Mouse (Mus musculus): ENCODE measurements at regions not wholly inside any gene's neighbourhood (a gene's known extent, or its start where the extent isn't known, plus 50 kb on each side); places are given as distances from the start of the nearest gene placed in this dataset.

GRCm38 (mm10) chr7:70016611-70017010 is 349.9 kb downstream of the Nr2f2 start:
- no peak for DNase-seq (ENCODE audit: low spot score in 2 of 2)

- no peak for DNase-seq (ENCODE audit: low spot score in 2 of 2)
Observed at GRCm38 (mm10) chr7:70003200-70003986, 363.1 kb downstream of the Nr2f2 start.

GRCm38 (mm10) chr7:69998756-69999155 is 367.8 kb downstream of the Nr2f2 start:
- no peak for DNase-seq (ENCODE audit: low spot score in 2 of 2)

GRCm38 (mm10) chr7:69994540-69995303 is 371.8 kb downstream of the Nr2f2 start:
- no peak for DNase-seq (ENCODE audit: low spot score in 2 of 2)

GRCm38 (mm10) chr7:69992383-69993327 is 373.9 kb downstream of the Nr2f2 start:
- no peak for DNase-seq (ENCODE audit: low spot score in 2 of 2)

- no peak for DNase-seq (ENCODE audit: low spot score in 2 of 2)
Observed at GRCm38 (mm10) chr7:69991982-69992381, 374.6 kb downstream of the Nr2f2 start.

GRCm38 (mm10) chr7:69988704-69989103 is 377.8 kb downstream of the Nr2f2 start:
- no peak for DNase-seq (ENCODE audit: low spot score in 2 of 2)

GRCm38 (mm10) chr7:69981301-69981700 is 385.2 kb downstream of the Nr2f2 start:
- no peak for DNase-seq (ENCODE audit: low spot score in 2 of 2)

- no peak for DNase-seq (ENCODE audit: low spot score in 2 of 2)
Observed at GRCm38 (mm10) chr7:69976369-69976768, 390.2 kb downstream of the Nr2f2 start.

- no peak for DNase-seq (ENCODE audit: low spot score in 2 of 2)
Observed at GRCm38 (mm10) chr7:69964002-69964401, 402.5 kb downstream of the Nr2f2 start.

GRCm38 (mm10) chr7:69950221-69950670 is 416.3 kb downstream of the Nr2f2 start:
- no peak for DNase-seq (ENCODE audit: low spot score in 2 of 2)

GRCm38 (mm10) chr7:69949647-69950121 is 416.9 kb downstream of the Nr2f2 start:
- DNase-seq (ENCODE audit: low spot score in 2 of 2) = no peak

GRCm38 (mm10) chr7:69946396-69946795 is 420.1 kb downstream of the Nr2f2 start:
- no peak for DNase-seq (ENCODE audit: low spot score in 2 of 2)

- DNase-seq (ENCODE audit: low spot score in 2 of 2) = no peak
Observed at GRCm38 (mm10) chr7:69941881-69942280, 424.7 kb downstream of the Nr2f2 start.

- no peak for DNase-seq (ENCODE audit: low spot score in 2 of 2)
Observed at GRCm38 (mm10) chr7:69925261-69925660, 441.3 kb downstream of the Nr2f2 start.

GRCm38 (mm10) chr7:69924551-69924950 is 442.0 kb downstream of the Nr2f2 start:
- DNase-seq (ENCODE audit: low spot score in 2 of 2) = no peak

- DNase-seq (ENCODE audit: low spot score in 2 of 2) = no peak
Observed at GRCm38 (mm10) chr7:69911760-69912159, 454.8 kb downstream of the Nr2f2 start.

GRCm38 (mm10) chr7:69890503-69891061 is 476.0 kb downstream of the Nr2f2 start:
- no peak for DNase-seq (ENCODE audit: low spot score in 2 of 2)

- DNase-seq (ENCODE audit: low spot score in 2 of 2) = no peak
Observed at GRCm38 (mm10) chr7:69888251-69888650, 478.3 kb downstream of the Nr2f2 start.

GRCm38 (mm10) chr7:69877031-69877430 is 489.5 kb downstream of the Nr2f2 start:
- DNase-seq (ENCODE audit: low spot score in 2 of 2) = no peak

- no peak for DNase-seq (ENCODE audit: low spot score in 2 of 2)
Observed at GRCm38 (mm10) chr7:69865801-69866200, 500.7 kb downstream of the Nr2f2 start.

All from frontal cortex, postnatal 10 days (tissue).